In genomic region chr9:66590051-66590450, GRCm38 (mm10) we compare ENCODE assay signal across 10 mouse cellular contexts. TPM values are rescaled to one million over a fixed set of nuclear protein-coding genes. Genes with fewer than 3 reads are reported as not detected.
DNase-seq lines count a peak whose midpoint lies in the region; ATAC-seq and TF ChIP-seq lines count a peak whose summit lies in the region.
"Had no signal": no experiment of that assay in that cellular context is flagged by ENCODE, and none has a peak within 500 bp of the region (broad histone marks: within the 10 kb centered on the region; RNA-seq: fewer than 3 reads in every experiment).

No protein-coding gene starts in this region.

- WGBS in thymus, adult 2 months: 79% methylated on average over 2 of the region's 2 CpGs
- WGBS in limb, embryonic 13.5 days: 62% methylated on average over 2 of the region's 2 CpGs
- WGBS in stomach, postnatal 0 days: 33% methylated on average over 2 of the region's 2 CpGs

- no peak overlapping the region for H3K9ac ChIP-seq in limb, embryonic 13.5 days
- no peak overlapping the region for H3K9ac ChIP-seq in stomach, postnatal 0 days (ENCODE audit: low read length)
- H3K9ac ChIP-seq: kidney, embryonic 15.5 days had no signal

- H3K27ac ChIP-seq in thymus, adult 2 months (ENCODE audit: control insufficient read depth, insufficient read depth, low read length): peak overlapping the region; percentile 70
- H3K27ac ChIP-seq in limb, embryonic 13.5 days: no peak overlapping the region
- H3K27ac ChIP-seq in stomach, postnatal 0 days (replicated peaks): no peak overlapping the region
- H3K27ac ChIP-seq: kidney, embryonic 15.5 days had no signal

- no peak for ATAC-seq in limb, embryonic 13.5 days (ENCODE audit: low FRiP score, low read depth)
- ATAC-seq in stomach, postnatal 0 days (ENCODE audit: low FRiP score, low TSS enrichment): no peak
- ATAC-seq: Patski had no signal

- peak overlapping the region; percentile 23; the same call in 1 of the 2 replicates for H3K4me2 ChIP-seq in limb, embryonic 13.5 days (replicated peaks)
- peak overlapping the region; percentile 12; the same call in 1 of the 2 replicates for H3K4me2 ChIP-seq in stomach, postnatal 0 days (replicated peaks; ENCODE audit: low read depth)

- no peaks in the 10 kb centered on the region for H3K36me3 ChIP-seq in thymus, adult 2 months (ENCODE audit: control insufficient read depth, insufficient read depth, low read length)
- H3K36me3 ChIP-seq in limb, embryonic 13.5 days: no peaks in the 10 kb centered on the region
- H3K36me3 ChIP-seq in stomach, postnatal 0 days (ENCODE audit: control insufficient read depth, insufficient read depth, low read length): no peaks in the 10 kb centered on the region
- H3K36me3 ChIP-seq: kidney, embryonic 15.5 days had no signal

- peaks cover 18% of the 10 kb centered on the region for H3K4me1 ChIP-seq in thymus, adult 2 months (replicated peaks; ENCODE audit: control insufficient read depth, insufficient read depth, low read length)
- peaks cover 55% of the 10 kb centered on the region for H3K4me1 ChIP-seq in limb, embryonic 13.5 days
- H3K4me1 ChIP-seq in stomach, postnatal 0 days (replicated peaks; ENCODE audit: control insufficient read depth, insufficient read depth): peaks cover 7% of the 10 kb centered on the region

- TF ChIP-seq POLR2A in thymus, adult 2 months (IDR thresholded peaks at IDR 0.05; ENCODE audit: control insufficient read depth, extremely low read depth, insufficient read depth, low read length, poor library complexity): no peak

- no peak for TF ChIP-seq EP300 in stomach, postnatal 0 days (optimal IDR thresholded peaks at IDR 0.05)

- H3K9me3 ChIP-seq in limb, embryonic 13.5 days: no peaks in the 10 kb centered on the region
- H3K9me3 ChIP-seq in stomach, postnatal 0 days (ENCODE audit: control insufficient read depth, low read length): no peaks in the 10 kb centered on the region
- H3K9me3 ChIP-seq: kidney, embryonic 15.5 days had no signal

- no peaks in the 10 kb centered on the region for H3K27me3 ChIP-seq in thymus, adult 2 months (ENCODE audit: control insufficient read depth, insufficient read depth, low read length)
- H3K27me3 ChIP-seq in limb, embryonic 13.5 days: no peaks in the 10 kb centered on the region
- no peaks in the 10 kb centered on the region for H3K27me3 ChIP-seq in stomach, postnatal 0 days (ENCODE audit: control insufficient read depth, insufficient read depth, low read length)
- H3K27me3 ChIP-seq: kidney, embryonic 15.5 days; Patski had no signal

- no peak overlapping the region for H3K4me3 ChIP-seq in thymus, adult 2 months (ENCODE audit: control insufficient read depth, insufficient read depth, low read length)
- no peak overlapping the region for H3K4me3 ChIP-seq in limb, embryonic 13.5 days
- no peak overlapping the region for H3K4me3 ChIP-seq in stomach, postnatal 0 days (ENCODE audit: low read depth, low read length)

- TF ChIP-seq CTCF in thymus, adult 2 months (IDR thresholded peaks at IDR 0.05; ENCODE audit: borderline replicate concordance, control insufficient read depth, extremely low read depth, insufficient read depth, low read length, poor library complexity): no peak
- no peak for TF ChIP-seq CTCF in stomach, postnatal 0 days (IDR thresholded peaks at IDR 0.05; ENCODE audit: low read depth)

- DNase-seq in cerebellum, adult 18-20 months: peak; percentile 28 to 53
- DNase-seq in cerebellum, adult 11-12 months: no peak
- DNase-seq in thymus, adult 2 months: no peak
- no peak for DNase-seq in thymus, postnatal 10 days (ENCODE audit: low spot score in 2 of 2)
- DNase-seq in stomach, postnatal 0 days (ENCODE audit: low spot score): no peak
- no peak for DNase-seq in ovary, postnatal 10 days (ENCODE audit: low spot score)
- DNase-seq in layer of hippocampus, adult 9-11 months: no peak

RNA-seq across cellular contexts. Expression of gene Usp3, which starts 2.9 kb away (rescaled TPM):
- polyA plus RNA-seq in thymus, adult 2 months (2012; rRNA removed): 66.1 and 70.5 TPM in 2 replicates
- polyA plus RNA-seq in limb, embryonic 13.5 days (2015; fragmentation: Nextera tagmentation; extraction: Ambion mirVana): 78.4 and 81.8 TPM in 2 replicates
- 42.2 and 49.2 TPM in 2 replicates for polyA plus RNA-seq in stomach, postnatal 0 days (2015; fragmentation: Nextera tagmentation; extraction: Ambion mirVana)

Comparison
In these comparisons a context has a peak if more than half of its experiments do, and no peak if none do; other contexts are left out.
1. DNase-seq: peak in cerebellum, adult 18-20 months (2 of 2); none in cerebellum, adult 11-12 months (single experiment), thymus, adult 2 months (single experiment), thymus, postnatal 10 days (0 of 2), stomach, postnatal 0 days (single experiment), ovary, postnatal 10 days (single experiment) and layer of hippocampus, adult 9-11 months (single experiment).